8 mouse cellular contexts compared by ENCODE assay signal in the genomic region with DNA sequence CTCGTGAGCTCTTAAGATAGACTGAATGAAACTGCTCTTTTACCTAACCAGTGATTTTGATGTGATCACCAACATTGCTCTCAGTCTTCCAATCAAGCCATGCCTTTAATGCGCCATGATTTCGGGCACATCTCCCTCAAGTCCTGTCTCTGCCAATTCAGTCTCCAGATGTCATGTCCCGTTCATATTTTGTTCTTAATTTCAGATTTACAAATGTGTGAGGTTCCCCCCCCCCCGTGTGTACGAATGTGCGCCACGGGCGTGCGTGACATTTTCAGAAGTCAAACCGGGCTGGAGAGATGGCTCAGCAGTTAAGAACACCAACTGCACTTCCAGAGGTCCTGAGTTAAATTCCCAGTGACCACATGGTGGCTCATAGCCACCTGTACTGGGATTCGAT. TPM values are rescaled to one million over a fixed set of nuclear protein-coding genes. Genes with fewer than 3 reads are reported as not detected.
DNase-seq lines count a peak whose midpoint lies in the region; ATAC-seq lines count a peak whose summit lies in the region.

No protein-coding gene starts in this region.

- no peak; the same call in none of the 2 replicates for ATAC-seq in kidney, embryonic 15.5 days (replicated peaks; ENCODE audit: low FRiP score)
- ATAC-seq in inflammation-experienced regulatory T-cells, adult 6 months: peak; percentile 15
- ATAC-seq in midbrain, embryonic 15.5 days (replicated peaks): peak; percentile 27

- WGBS in kidney, embryonic 15.5 days: 2% methylated on average over 12 of the region's 12 CpGs
- under 1% methylated on average over 12 of the region's 12 CpGs for WGBS in midbrain, embryonic 15.5 days

- H3K4me2 ChIP-seq in kidney, embryonic 15.5 days: peak overlapping the region; percentile 81
- H3K4me2 ChIP-seq in midbrain, embryonic 15.5 days: peak overlapping the region; percentile 75

- H3K36me3 ChIP-seq in kidney, embryonic 15.5 days: peaks cover 35% of the 10 kb centered on the region
- peaks cover 21% of the 10 kb centered on the region for H3K36me3 ChIP-seq in midbrain, embryonic 15.5 days (replicated peaks)

- peak overlapping the region; percentile 68 for H3K4me3 ChIP-seq in kidney, embryonic 15.5 days (replicated peaks)
- peak overlapping the region; percentile 59 for H3K4me3 ChIP-seq in midbrain, embryonic 15.5 days

- peak overlapping the region; percentile 45 for H3K9ac ChIP-seq in kidney, embryonic 15.5 days
- H3K9ac ChIP-seq in midbrain, embryonic 15.5 days: peak overlapping the region; percentile 61

- no peaks in the 10 kb centered on the region for H3K9me3 ChIP-seq in kidney, embryonic 15.5 days (replicated peaks)
- no peaks in the 10 kb centered on the region for H3K9me3 ChIP-seq in midbrain, embryonic 15.5 days

- no peaks in the 10 kb centered on the region for H3K27me3 ChIP-seq in kidney, embryonic 15.5 days
- H3K27me3 ChIP-seq in midbrain, embryonic 15.5 days (replicated peaks): no peaks in the 10 kb centered on the region

- intact Hi-C loops in left cerebral cortex, postnatal 25 days (cut with DNase I): loop anchor here (2.0 to 5.0 kb wide), 3 partner anchors 69 to 624 kb away; a partner anchor contains a TSS

- peaks cover 34% of the 10 kb centered on the region for H3K4me1 ChIP-seq in kidney, embryonic 15.5 days
- H3K4me1 ChIP-seq in midbrain, embryonic 15.5 days: peaks cover 22% of the 10 kb centered on the region

- peak overlapping the region; percentile 96 for H3K27ac ChIP-seq in kidney, embryonic 15.5 days
- H3K27ac ChIP-seq in midbrain, embryonic 15.5 days: peak overlapping the region; percentile 98

- DNase-seq in kidney, adult 18-20 months: no peak
- peak; percentile 71 for DNase-seq in brain, adult 2 months (ENCODE audit: low read depth, low spot score)
- no peak for DNase-seq in yolk sac, embryonic 10.5 days (ENCODE audit: low spot score)
- no peak for DNase-seq in left cerebral cortex, postnatal 25 days (ENCODE audit: low spot score in 2 of 2)
- no peak for DNase-seq in left cerebral cortex, adult 18-20 months (ENCODE audit: low spot score in 2 of 2)

RNA-seq across cellular contexts. Expression of a gene that starts 7.4 kb away (rescaled TPM):
- polyA plus RNA-seq in kidney, embryonic 15.5 days (2015; fragmentation: Nextera tagmentation; extraction: Ambion mirVana): 10.9 and 11.2 TPM in 2 replicates
- 1 to 10 TPM in 1 of 3 experiments, under 1 TPM in 1, not detected in 1; 0.77 to 1.7 TPM for polyA plus RNA-seq in inflammation-experienced regulatory T-cells, adult 6 months (2017; shearing (Covaris generic))
- 61.4 and 62.1 TPM in 2 replicates for polyA plus RNA-seq in midbrain, embryonic 15.5 days (2015; fragmentation: Nextera tagmentation; extraction: Ambion mirVana)
- total RNA-seq in left cerebral cortex, postnatal 25 days (2021): 100 to 1,000 TPM; 463 to 509 TPM
- total RNA-seq in left cerebral cortex, adult 18-20 months (2021): 100 to 1,000 TPM; 421 to 438 TPM

RNA-seq across cellular contexts. Expression of a gene that starts 7.9 kb away (rescaled TPM):
- polyA plus RNA-seq in kidney, embryonic 15.5 days (2015; fragmentation: Nextera tagmentation; extraction: Ambion mirVana): 1,112 and 1,115 TPM in 2 replicates
- 1,000 to 10,000 TPM; 2,844 to 4,969 (median 3,861) TPM for polyA plus RNA-seq in inflammation-experienced regulatory T-cells, adult 6 months (2017; shearing (Covaris generic))
- polyA plus RNA-seq in midbrain, embryonic 15.5 days (2015; fragmentation: Nextera tagmentation; extraction: Ambion mirVana): 522 and 525 TPM in 2 replicates
- total RNA-seq in left cerebral cortex, postnatal 25 days (2021): 100 to 1,000 TPM; 457 to 461 TPM
- 100 to 1,000 TPM; 526 to 554 TPM for total RNA-seq in left cerebral cortex, adult 18-20 months (2021)

RNA-seq across cellular contexts. Expression of a gene that starts 49.2 kb away (rescaled TPM):
- 34.6 and 39.1 TPM in 2 replicates for polyA plus RNA-seq in kidney, embryonic 15.5 days (2015; fragmentation: Nextera tagmentation; extraction: Ambion mirVana)
- polyA plus RNA-seq in inflammation-experienced regulatory T-cells, adult 6 months (2017; shearing (Covaris generic)): 10 to 100 TPM; 12.2 to 15.9 (median 12.3) TPM
- 42.5 and 43.5 TPM in 2 replicates for polyA plus RNA-seq in midbrain, embryonic 15.5 days (2015; fragmentation: Nextera tagmentation; extraction: Ambion mirVana)
- 10 to 100 TPM; 22.3 to 28.6 TPM for total RNA-seq in left cerebral cortex, postnatal 25 days (2021)
- 10 to 100 TPM; 23.8 to 25.7 TPM for total RNA-seq in left cerebral cortex, adult 18-20 months (2021)
